Mouse (Mus musculus): ENCODE measurements around the gene Ccnd3.

DNA sequence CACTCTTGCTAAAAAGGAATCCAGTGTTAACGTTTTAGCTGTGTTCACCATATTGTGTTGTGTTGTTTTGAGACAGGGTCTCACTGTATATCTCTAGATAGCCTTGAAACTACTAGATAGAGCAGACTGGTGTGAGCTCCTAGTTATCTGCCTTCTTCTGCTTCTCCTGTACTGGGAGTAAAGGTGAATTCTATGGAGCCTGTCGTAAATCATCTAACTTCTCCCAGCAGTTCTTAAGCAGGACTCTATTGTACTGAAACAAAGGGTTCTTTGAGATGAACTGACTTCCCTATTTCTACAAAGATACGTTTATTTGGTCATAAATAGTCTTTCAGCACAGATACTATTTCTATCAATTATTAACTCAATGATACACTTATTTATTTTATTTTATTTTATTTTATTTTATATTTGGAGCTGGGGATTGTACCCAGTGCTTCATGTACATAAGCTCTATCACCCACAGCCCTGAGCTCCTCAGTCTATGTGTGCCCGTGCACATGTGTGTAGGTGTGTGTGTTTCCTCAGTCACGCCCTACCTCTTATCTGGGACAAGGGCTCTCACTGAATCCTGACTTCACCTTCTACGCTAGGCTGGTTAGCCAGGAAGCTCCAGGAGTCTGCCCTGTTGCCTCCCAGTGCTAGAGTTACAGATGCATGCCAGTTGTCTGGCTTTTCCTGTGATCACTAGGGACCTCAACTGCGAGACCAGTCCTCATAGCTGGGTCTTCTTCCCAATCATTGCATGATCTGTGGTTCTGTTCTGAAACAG is 129.3 kb downstream of the Ccnd3 start:
- no peak for TF ChIP-seq CTCF (IDR thresholded peaks at IDR 0.05; ENCODE audit: borderline replicate concordance, control insufficient read depth, extremely low read depth, insufficient read depth, low read length, poor library complexity)
- no peak for TF ChIP-seq POLR2A (IDR thresholded peaks at IDR 0.05; ENCODE audit: control insufficient read depth, extremely low read depth, insufficient read depth, low read length, poor library complexity)

All from thymus, adult 2 months (tissue).